Mouse (Mus musculus): ENCODE results near the gene Tbx18. TPM values are rescaled to one million over a fixed set of nuclear protein-coding genes. Genes with fewer than 3 reads are reported as not detected.

The Tbx18 gene
- total RNA-seq (2021) (1 to 10 TPM; 4.0 to 4.4 TPM), polyA plus RNA-seq (2012; rRNA removed) (1.9 and 3.0 TPM in 2 replicates)
- long read RNA-seq, full-length matches to known transcripts, result 4 of 4 reads
- long read RNA-seq, partial matches to known transcripts, result 0 of 4 reads
- long read RNA-seq, other reads (novel, unspliced or antisense), result 0 of 4 reads

- WGBS, result 1% methylated on average over 27 of the region's 27 CpGs
- H3K27me3 ChIP-seq (ENCODE audit: control insufficient read depth, insufficient read depth, low read length), result peaks cover 18% of the 10 kb centered on the region
Observed at GRCm38 (mm10) chr9:87730961-87731535, at the start of gene Tbx18. TSS of gene Tbx18 (minus strand) at chr9:87731260.

GRCm38 (mm10) chr9:87773951-87774350 is 42.9 kb upstream of the Tbx18 start:
- no peaks in the 10 kb centered on the region for H3K27me3 ChIP-seq (ENCODE audit: control insufficient read depth, insufficient read depth, low read length)
- no peak for TF ChIP-seq POLR2A (IDR thresholded peaks at IDR 0.05; ENCODE audit: insufficient read depth, low read depth, low read length)
- TF ChIP-seq EP300 (IDR thresholded peaks at IDR 0.05; ENCODE audit: insufficient read depth, low read depth, low read length), result no peak
- TF ChIP-seq CTCF (IDR thresholded peaks at IDR 0.05), result no peak
- no peaks in the 10 kb centered on the region for H3K79me2 ChIP-seq (replicated peaks; ENCODE audit: control insufficient read depth, insufficient read depth, low read length)
- no peaks in the 10 kb centered on the region for H3K36me3 ChIP-seq (ENCODE audit: control insufficient read depth, insufficient read depth, low read length)
- no peak overlapping the region for H3K27ac ChIP-seq
- DNase-seq, result no peak
- H3K9ac ChIP-seq (ENCODE audit: low read depth, low read length), result no peak overlapping the region
- WGBS, result 62% methylated on average over 2 of the region's 2 CpGs
- H3K4me3 ChIP-seq, result no peak overlapping the region
- H3K4me1 ChIP-seq (ENCODE audit: control insufficient read depth, insufficient read depth, low read length), result no peaks in the 10 kb centered on the region
- intact Hi-C loops (cut with DNase I), result no loop called here

More at GRCm38 (mm10) chr9:87730961-87731535, at the start of gene Tbx18:
- H3K4me3 ChIP-seq, result peak within 1 kb of the TSS; percentile 56
- DNase-seq, result peak; percentile 75 to 87
- no peaks in the 10 kb centered on the region for H3K79me2 ChIP-seq (replicated peaks; ENCODE audit: control insufficient read depth, insufficient read depth, low read length)
- H3K27ac ChIP-seq, result peak within 1 kb of the TSS; percentile 73
- no peaks in the 10 kb centered on the region; the same call in 1 of the 2 replicates for H3K36me3 ChIP-seq (ENCODE audit: control insufficient read depth, insufficient read depth, low read length)
- no peaks in the 10 kb centered on the region for H3K4me1 ChIP-seq (ENCODE audit: control insufficient read depth, insufficient read depth, low read length)
- intact Hi-C loops (cut with DNase I), result loop anchor here (10.0 kb wide), 2 partner anchors 114 to 344 kb away; no protein-coding TSS in a partner anchor
- peak within 1 kb of the TSS; percentile 83 for H3K9ac ChIP-seq (ENCODE audit: low read depth, low read length)
- peak; percentile 82 for TF ChIP-seq POLR2A (IDR thresholded peaks at IDR 0.05; ENCODE audit: insufficient read depth, low read depth, low read length)
- no peak for TF ChIP-seq EP300 (IDR thresholded peaks at IDR 0.05; ENCODE audit: insufficient read depth, low read depth, low read length)
- TF ChIP-seq CTCF (IDR thresholded peaks at IDR 0.05), result peak; percentile 55

DNA sequence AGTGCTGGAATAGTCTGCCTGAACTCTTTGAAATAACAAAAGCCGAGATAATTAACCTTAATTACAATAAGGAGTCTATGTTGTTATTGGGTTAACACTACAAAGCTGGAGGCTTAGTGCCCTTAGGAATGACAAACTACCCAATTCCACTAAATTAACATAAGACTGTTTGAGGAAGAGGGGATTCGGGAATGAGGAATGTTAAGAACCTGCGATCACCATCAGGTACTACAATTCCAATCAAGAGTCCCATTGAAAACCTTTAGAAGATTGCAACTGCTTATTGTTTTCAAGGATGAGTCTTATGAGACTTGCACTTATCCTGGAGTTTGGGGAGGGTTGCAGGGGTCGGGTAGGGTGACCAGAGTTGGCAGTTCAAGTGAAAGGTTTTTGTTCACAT is 24.6 kb upstream of the Tbx18 start:
- H3K36me3 ChIP-seq (ENCODE audit: control insufficient read depth, insufficient read depth, low read length), result no peaks in the 10 kb centered on the region
- intact Hi-C loops (cut with DNase I), result no loop called here
- TF ChIP-seq POLR2A (IDR thresholded peaks at IDR 0.05; ENCODE audit: insufficient read depth, low read depth, low read length), result no peak
- TF ChIP-seq EP300 (IDR thresholded peaks at IDR 0.05; ENCODE audit: insufficient read depth, low read depth, low read length), result no peak
- TF ChIP-seq CTCF (IDR thresholded peaks at IDR 0.05), result no peak
- no peak overlapping the region for H3K27ac ChIP-seq
- no peak overlapping the region for H3K4me3 ChIP-seq
- no peaks in the 10 kb centered on the region for H3K4me1 ChIP-seq (ENCODE audit: control insufficient read depth, insufficient read depth, low read length)
- 73% methylated on average over 4 of the region's 4 CpGs for WGBS
- no peaks in the 10 kb centered on the region for H3K79me2 ChIP-seq (replicated peaks; ENCODE audit: control insufficient read depth, insufficient read depth, low read length)
- no peak overlapping the region for H3K9ac ChIP-seq (ENCODE audit: low read depth, low read length)
- H3K27me3 ChIP-seq (ENCODE audit: control insufficient read depth, insufficient read depth, low read length), result no peaks in the 10 kb centered on the region
- DNase-seq, result no peak

- no peak overlapping the region for H3K9ac ChIP-seq (ENCODE audit: low read depth, low read length)
- no peaks in the 10 kb centered on the region for H3K36me3 ChIP-seq (ENCODE audit: control insufficient read depth, insufficient read depth, low read length)
- intact Hi-C loops (cut with DNase I), result loop anchor here (5.0 kb wide), 1 partner anchor 319 kb away; no protein-coding TSS in a partner anchor
- H3K79me2 ChIP-seq (replicated peaks; ENCODE audit: control insufficient read depth, insufficient read depth, low read length), result no peaks in the 10 kb centered on the region
- H3K4me3 ChIP-seq, result no peak overlapping the region
- peaks cover 11% of the 10 kb centered on the region; the same call in 1 of the 2 replicates for H3K27me3 ChIP-seq (ENCODE audit: control insufficient read depth, insufficient read depth, low read length)
- no peak overlapping the region for H3K27ac ChIP-seq
- WGBS, result 84% methylated on average over 8 of the region's 8 CpGs
- DNase-seq, result no peak
- TF ChIP-seq POLR2A (IDR thresholded peaks at IDR 0.05; ENCODE audit: insufficient read depth, low read depth, low read length) (no peak), EP300 (IDR thresholded peaks at IDR 0.05; ENCODE audit: insufficient read depth, low read depth, low read length) (no peak), CTCF (IDR thresholded peaks at IDR 0.05) (no peak)
- no peaks in the 10 kb centered on the region for H3K4me1 ChIP-seq (ENCODE audit: control insufficient read depth, insufficient read depth, low read length)
Observed at GRCm38 (mm10) chr9:87741599-87741998, 10.5 kb upstream of the Tbx18 start.

DNA sequence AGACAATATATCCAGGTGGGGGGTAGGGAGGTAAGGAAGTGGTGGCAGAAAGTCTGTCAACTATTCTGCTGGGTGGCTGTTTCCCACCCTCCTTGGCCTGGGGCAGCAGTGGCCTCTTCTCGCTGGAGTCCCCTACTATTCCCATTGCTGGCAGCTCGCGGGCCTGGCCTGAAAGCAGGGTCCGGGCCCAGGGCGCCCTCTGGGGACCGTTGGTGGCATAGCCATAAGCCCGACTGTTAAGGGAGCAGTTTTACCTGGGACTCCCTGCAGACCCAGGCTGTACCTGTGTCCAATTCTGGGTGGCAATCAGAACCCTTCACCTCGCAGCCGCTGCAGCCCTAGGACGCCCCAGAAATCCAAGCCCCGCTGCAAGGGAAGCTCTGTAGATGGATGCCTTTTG is 9.6 kb upstream of the Tbx18 start:
- H3K4me3 ChIP-seq, result no peak overlapping the region
- no peak overlapping the region for H3K9ac ChIP-seq (ENCODE audit: low read depth, low read length)
- no peaks in the 10 kb centered on the region for H3K4me1 ChIP-seq (ENCODE audit: control insufficient read depth, insufficient read depth, low read length)
- no peak overlapping the region for H3K27ac ChIP-seq
- intact Hi-C loops (cut with DNase I), result loop anchor here (5.0 kb wide), 1 partner anchor 318 kb away; no protein-coding TSS in a partner anchor
- peaks cover 11% of the 10 kb centered on the region; the same call in 1 of the 2 replicates for H3K27me3 ChIP-seq (ENCODE audit: control insufficient read depth, insufficient read depth, low read length)
- no peaks in the 10 kb centered on the region for H3K36me3 ChIP-seq (ENCODE audit: control insufficient read depth, insufficient read depth, low read length)
- peak; percentile 48 to 68 for DNase-seq
- H3K79me2 ChIP-seq (replicated peaks; ENCODE audit: control insufficient read depth, insufficient read depth, low read length), result no peaks in the 10 kb centered on the region
- TF ChIP-seq CTCF (IDR thresholded peaks at IDR 0.05) (peak; percentile 77), POLR2A (IDR thresholded peaks at IDR 0.05; ENCODE audit: insufficient read depth, low read depth, low read length) (no peak)
- 16% methylated on average over 11 of the region's 11 CpGs for WGBS

- no peaks in the 10 kb centered on the region for H3K4me1 ChIP-seq (ENCODE audit: control insufficient read depth, insufficient read depth, low read length)
- intact Hi-C loops (cut with DNase I), result loop anchor here (5.0 kb wide), 1 partner anchor 318 kb away; no protein-coding TSS in a partner anchor
- no peaks in the 10 kb centered on the region for H3K79me2 ChIP-seq (replicated peaks; ENCODE audit: control insufficient read depth, insufficient read depth, low read length)
- no peak overlapping the region for H3K4me3 ChIP-seq
- DNase-seq, result no peak
- H3K27me3 ChIP-seq (ENCODE audit: control insufficient read depth, insufficient read depth, low read length), result peaks cover 11% of the 10 kb centered on the region; the same call in 1 of the 2 replicates
- 24% methylated on average over 20 of the region's 20 CpGs for WGBS
- H3K9ac ChIP-seq (ENCODE audit: low read depth, low read length), result no peak overlapping the region
- H3K36me3 ChIP-seq (ENCODE audit: control insufficient read depth, insufficient read depth, low read length), result no peaks in the 10 kb centered on the region
- no peak overlapping the region for H3K27ac ChIP-seq
- TF ChIP-seq EP300 (IDR thresholded peaks at IDR 0.05; ENCODE audit: insufficient read depth, low read depth, low read length), result no peak
- no peak for TF ChIP-seq POLR2A (IDR thresholded peaks at IDR 0.05; ENCODE audit: insufficient read depth, low read depth, low read length)
- no peak for TF ChIP-seq CTCF (IDR thresholded peaks at IDR 0.05)
Observed at GRCm38 (mm10) chr9:87740241-87740645, 9.2 kb upstream of the Tbx18 start.
